Mouse (Mus musculus): ENCODE measurements around the gene Uhmk1. TPM values are rescaled to one million over a fixed set of nuclear protein-coding genes. Genes with fewer than 3 reads are reported as not detected.

Uhmk1 gene
- total and polyA plus RNA-seq, 2 experiments, result 7.5 to 25.4 TPM

DNA sequence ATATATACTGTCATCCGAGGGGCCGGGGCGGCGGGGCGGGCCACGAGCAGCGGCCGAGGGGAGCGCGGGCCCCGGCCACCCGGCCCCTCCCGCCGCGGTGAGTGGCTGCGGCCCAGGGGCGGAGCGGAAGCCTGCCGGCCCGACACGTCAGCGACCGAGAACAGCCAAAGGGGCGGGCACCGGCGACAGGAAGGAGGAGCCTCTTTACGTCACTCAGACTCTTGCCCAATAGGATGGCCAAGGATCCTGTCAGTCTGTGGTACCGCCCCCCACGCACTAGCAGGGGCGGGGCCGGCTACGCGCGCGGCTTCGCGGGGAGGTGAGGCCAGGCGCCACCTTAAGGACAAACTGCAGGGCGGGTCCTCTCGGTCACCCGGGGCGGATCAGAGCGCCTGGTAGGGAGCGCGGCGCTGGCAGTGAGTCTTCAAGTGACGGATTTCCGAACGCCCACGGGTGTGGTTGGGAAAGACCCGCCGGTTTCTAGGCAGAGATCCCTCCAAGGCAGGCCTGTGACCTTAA lies 40.3 kb downstream of the Uhmk1 start, which contains the start of gene Uap1:
Gene Uap1, minus strand, starts transcription at position 144 of the 519 bp plus-strand sequence.
- H3K9ac ChIP-seq (ENCODE audit: low read depth, low read length), result peak within 1 kb of the TSS; percentile 89
- H3K27me3 ChIP-seq (ENCODE audit: control insufficient read depth, insufficient read depth, low read length), result no peaks in the 10 kb centered on the region
- TF ChIP-seq POLR2A (IDR thresholded peaks at IDR 0.05; ENCODE audit: extremely low read depth, insufficient read depth, low read length) (peak; percentile 71; the same call in 1 of the 2 replicates), CTCF (IDR thresholded peaks at IDR 0.05; ENCODE audit: low read depth, low read length) (peak; percentile 32; the same call in 1 of the 2 replicates)
- peak; percentile 94 for DNase-seq (ENCODE audit: extremely low read depth, low read depth, low spot score)
- H3K27ac ChIP-seq (replicated peaks; ENCODE audit: insufficient read depth, low read depth, low read length), result peak within 1 kb of the TSS; percentile 91
- no peaks in the 10 kb centered on the region for H3K36me3 ChIP-seq (ENCODE audit: control insufficient read depth, insufficient read depth, low read length)
- WGBS, result under 1% methylated on average over 52 of the region's 52 CpGs
- H3K4me1 ChIP-seq (ENCODE audit: control insufficient read depth, insufficient read depth, low read length), result peaks cover 7% of the 10 kb centered on the region
- H3K4me3 ChIP-seq (ENCODE audit: insufficient read depth, low read depth, low read length), result peak within 1 kb of the TSS; percentile 83
- peaks cover 16% of the 10 kb centered on the region for H3K79me2 ChIP-seq (ENCODE audit: control insufficient read depth, insufficient read depth, low read length)

DNA sequence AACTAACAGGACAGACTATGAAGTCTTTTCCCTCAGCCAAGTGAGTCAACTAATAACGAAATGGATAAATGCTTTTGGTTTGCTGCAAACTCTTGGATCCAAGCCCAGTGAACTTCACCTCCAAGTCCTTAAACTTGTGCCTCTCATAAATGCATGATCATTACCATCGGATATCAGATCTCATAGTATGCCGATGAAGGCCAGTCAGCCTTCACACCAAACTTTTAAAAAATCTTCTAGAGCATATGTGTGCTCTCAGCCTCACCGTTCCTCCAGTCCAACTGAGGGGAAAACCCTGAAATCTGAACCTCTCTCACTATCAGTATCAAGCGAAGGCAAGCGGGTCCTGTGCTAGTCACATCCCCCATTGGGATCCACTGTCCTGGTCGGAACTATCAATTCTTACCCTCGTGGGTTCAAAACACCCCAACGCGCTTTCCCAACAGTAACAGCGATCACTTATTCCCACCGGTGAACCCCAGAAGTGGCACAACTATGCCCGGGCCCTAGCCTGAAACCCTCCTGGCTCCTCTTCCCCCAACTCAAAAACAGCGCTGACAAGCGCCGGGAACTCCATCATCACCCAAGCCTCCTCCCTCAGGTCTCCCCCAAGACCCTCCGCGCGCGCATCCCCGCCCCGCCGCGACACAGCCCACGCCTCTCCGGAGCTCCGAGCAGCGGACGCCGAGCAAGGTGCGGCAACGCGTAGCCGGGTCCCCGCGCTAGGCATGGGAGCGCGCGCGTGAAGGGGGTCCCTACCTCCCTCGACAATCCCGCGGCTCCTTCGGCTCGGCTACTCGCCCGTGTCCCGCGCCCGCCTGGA lies 41.0 kb downstream of the Uhmk1 start:
- no peaks in the 10 kb centered on the region for H3K27me3 ChIP-seq (ENCODE audit: control insufficient read depth, insufficient read depth, low read length)
- H3K4me3 ChIP-seq (ENCODE audit: insufficient read depth, low read depth, low read length), result peak overlapping the region; percentile 83
- TF ChIP-seq CTCF (IDR thresholded peaks at IDR 0.05; ENCODE audit: low read depth, low read length) (no peak), POLR2A (IDR thresholded peaks at IDR 0.05; ENCODE audit: extremely low read depth, insufficient read depth, low read length) (peak; percentile 62; the same call in 1 of the 2 replicates)
- no peaks in the 10 kb centered on the region for H3K36me3 ChIP-seq (ENCODE audit: control insufficient read depth, insufficient read depth, low read length)
- peak; percentile 94 for DNase-seq (ENCODE audit: extremely low read depth, low read depth, low spot score)
- peaks cover 8% of the 10 kb centered on the region for H3K4me1 ChIP-seq (ENCODE audit: control insufficient read depth, insufficient read depth, low read length)
- H3K9ac ChIP-seq (ENCODE audit: low read depth, low read length), result peak overlapping the region; percentile 89
- H3K79me2 ChIP-seq (ENCODE audit: control insufficient read depth, insufficient read depth, low read length), result peaks cover 19% of the 10 kb centered on the region
- under 1% methylated on average over 50 of the region's 50 CpGs for WGBS
- peak overlapping the region; percentile 91 for H3K27ac ChIP-seq (replicated peaks; ENCODE audit: insufficient read depth, low read depth, low read length)

DNA sequence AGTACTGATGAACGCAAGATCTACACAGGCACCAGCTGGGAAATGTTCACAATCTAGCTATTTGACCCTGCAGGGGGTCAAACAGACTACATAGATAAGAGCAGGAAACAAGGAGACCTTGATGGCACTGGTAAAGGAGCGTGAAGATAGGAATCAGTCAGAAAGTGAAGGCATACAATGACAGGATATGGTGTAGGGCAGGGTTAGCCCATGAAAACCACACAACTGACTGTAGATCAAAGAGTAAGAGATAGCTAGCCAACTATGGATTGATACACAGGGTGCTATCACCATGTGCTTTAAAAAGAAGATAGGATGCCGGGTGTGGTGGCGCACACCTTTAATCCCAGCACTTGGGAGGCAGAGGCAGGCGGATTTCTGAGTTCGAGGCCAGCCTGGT lies 47.4 kb downstream of the Uhmk1 start:
- TF ChIP-seq POLR2A (IDR thresholded peaks at IDR 0.05; ENCODE audit: extremely low read depth, insufficient read depth, low read length), result no peak
- TF ChIP-seq CTCF (IDR thresholded peaks at IDR 0.05; ENCODE audit: low read depth, low read length), result no peak
- peaks cover 30% of the 10 kb centered on the region for H3K79me2 ChIP-seq (ENCODE audit: control insufficient read depth, insufficient read depth, low read length)
- H3K4me3 ChIP-seq (ENCODE audit: insufficient read depth, low read depth, low read length), result no peak overlapping the region
- H3K27ac ChIP-seq (replicated peaks; ENCODE audit: insufficient read depth, low read depth, low read length), result no peak overlapping the region
- H3K27me3 ChIP-seq (ENCODE audit: control insufficient read depth, insufficient read depth, low read length), result no peaks in the 10 kb centered on the region
- no peak overlapping the region for H3K9ac ChIP-seq (ENCODE audit: low read depth, low read length)
- H3K36me3 ChIP-seq (ENCODE audit: control insufficient read depth, insufficient read depth, low read length), result peaks cover 22% of the 10 kb centered on the region
- peaks cover 4% of the 10 kb centered on the region for H3K4me1 ChIP-seq (ENCODE audit: control insufficient read depth, insufficient read depth, low read length)
- 72% methylated on average over 6 of the region's 6 CpGs for WGBS
- no peak for DNase-seq (ENCODE audit: extremely low read depth, low read depth, low spot score)

DNA sequence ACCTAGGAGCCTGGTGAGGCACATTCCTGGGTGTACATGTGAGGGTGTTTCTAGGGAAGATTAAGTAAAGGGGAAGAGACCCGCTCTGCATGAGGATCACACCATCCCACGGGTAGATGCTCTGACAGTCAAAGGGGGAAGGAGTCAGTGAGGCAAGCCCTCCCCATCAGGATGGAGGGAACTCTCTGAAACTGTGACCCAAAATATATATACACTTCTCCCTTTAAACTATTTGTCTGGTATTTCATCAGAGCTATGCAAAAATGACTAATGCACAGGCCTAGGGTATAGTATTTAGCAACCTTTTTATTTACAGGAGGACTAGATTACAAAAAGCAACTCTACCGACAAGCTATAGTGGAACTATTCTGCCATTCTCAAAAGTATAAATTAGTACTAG lies 50.3 kb downstream of the Uhmk1 start:
- H3K4me3 ChIP-seq (ENCODE audit: insufficient read depth, low read depth, low read length), result no peak overlapping the region

DNA sequence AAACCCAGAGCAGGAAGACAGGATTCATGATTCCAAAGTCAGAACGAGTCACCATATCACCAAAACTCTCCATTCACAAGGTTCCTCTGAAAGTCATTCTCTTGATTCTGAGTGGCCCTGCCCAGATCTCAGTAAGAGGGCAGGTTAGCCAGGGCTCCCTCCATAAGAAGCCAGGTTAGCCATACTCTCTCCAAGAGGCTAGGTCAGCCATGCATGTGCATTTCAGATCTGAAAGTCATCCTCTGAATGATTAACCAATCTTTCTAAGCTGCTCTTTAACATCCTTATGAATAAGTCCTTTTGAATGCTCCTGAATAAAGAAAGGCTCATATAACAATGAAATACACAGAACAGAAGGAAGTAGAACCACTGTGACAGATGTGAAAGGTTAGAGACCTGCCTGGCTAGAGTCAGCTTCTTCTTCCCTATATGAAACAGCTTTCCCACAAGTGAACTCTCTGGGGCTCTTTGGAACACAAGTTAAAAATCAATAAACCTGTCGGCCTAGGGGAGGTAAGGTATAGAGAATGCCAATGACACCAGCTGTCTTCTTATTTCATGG lies 51.1 kb downstream of the Uhmk1 start:
- TF ChIP-seq CTCF (IDR thresholded peaks at IDR 0.05; ENCODE audit: low read depth, low read length) (no peak), POLR2A (IDR thresholded peaks at IDR 0.05; ENCODE audit: extremely low read depth, insufficient read depth, low read length) (no peak)
- no peak for DNase-seq (ENCODE audit: extremely low read depth, low read depth, low spot score)
- H3K36me3 ChIP-seq (ENCODE audit: control insufficient read depth, insufficient read depth, low read length), result peaks cover 42% of the 10 kb centered on the region
- 52% methylated on average over 2 of the region's 2 CpGs for WGBS
- no peaks in the 10 kb centered on the region for H3K27me3 ChIP-seq (ENCODE audit: control insufficient read depth, insufficient read depth, low read length)
- no peak overlapping the region for H3K9ac ChIP-seq (ENCODE audit: low read depth, low read length)
- H3K4me1 ChIP-seq (ENCODE audit: control insufficient read depth, insufficient read depth, low read length), result peaks cover 6% of the 10 kb centered on the region; the same call in 1 of the 2 replicates
- H3K27ac ChIP-seq (replicated peaks; ENCODE audit: insufficient read depth, low read depth, low read length), result no peak overlapping the region
- H3K4me3 ChIP-seq (ENCODE audit: insufficient read depth, low read depth, low read length), result no peak overlapping the region
- peaks cover 14% of the 10 kb centered on the region for H3K79me2 ChIP-seq (ENCODE audit: control insufficient read depth, insufficient read depth, low read length)

More for the DNA sequence above, 50.3 kb downstream of the Uhmk1 start:
- Histone ChIP-seq H3K27me3 (ENCODE audit: control insufficient read depth, insufficient read depth, low read length) (no peaks in the 10 kb centered on the region), H3K79me2 (ENCODE audit: control insufficient read depth, insufficient read depth, low read length) (peaks cover 17% of the 10 kb centered on the region), H3K9ac (ENCODE audit: low read depth, low read length) (no peak overlapping the region), H3K27ac (replicated peaks; ENCODE audit: insufficient read depth, low read depth, low read length) (no peak overlapping the region), H3K4me1 (ENCODE audit: control insufficient read depth, insufficient read depth, low read length) (peaks cover 6% of the 10 kb centered on the region; the same call in 1 of the 2 replicates), H3K36me3 (ENCODE audit: control insufficient read depth, insufficient read depth, low read length) (peaks cover 37% of the 10 kb centered on the region)
- no peak for DNase-seq (ENCODE audit: extremely low read depth, low read depth, low spot score)
- WGBS, result 71% methylated on average over 3 of the region's 3 CpGs
- TF ChIP-seq CTCF (IDR thresholded peaks at IDR 0.05; ENCODE audit: low read depth, low read length) (no peak), POLR2A (IDR thresholded peaks at IDR 0.05; ENCODE audit: extremely low read depth, insufficient read depth, low read length) (no peak)

All from liver, adult 2 months (tissue).